Mouse (Mus musculus): Measurements from ENCODE around the gene Krt79. TPM values are rescaled to one million over a fixed set of nuclear protein-coding genes. Genes with fewer than 3 reads are reported as not detected.

The Krt79 gene
- polyA plus RNA-seq, 1 experiment from 2014 or later = 16.5 TPM

GRCm38 (mm10) chr15:101879776-101880175, 60.3 kb downstream of the Krt79 start:
- WGBS = 16% methylated on average over 11 of the region's 11 CpGs

More at GRCm38 (mm10) chr15:101879776-101880175, 60.3 kb downstream of the Krt79 start:
- no peak overlapping the region for H3K9ac ChIP-seq
- no peaks in the 10 kb centered on the region for H3K9me3 ChIP-seq
- H3K36me3 ChIP-seq = no peaks in the 10 kb centered on the region
- peaks cover 8% of the 10 kb centered on the region; the same call in 1 of the 2 replicates for H3K27me3 ChIP-seq
- ATAC-seq (ENCODE audit: insufficient number of reproducible peaks, insufficient read depth, low FRiP score, low TSS enrichment, low read depth) = no peak
- H3K27ac ChIP-seq = no peak overlapping the region
- H3K4me3 ChIP-seq = no peak overlapping the region
- no peak overlapping the region for H3K4me2 ChIP-seq
- H3K4me1 ChIP-seq = no peaks in the 10 kb centered on the region

Small RNAs within 50 kb of the gene (microRNA-seq; reads per million reads assigned to microRNA genes)
- not detected for gene Gm44356

Other genes with a start within 250 kb of the Krt79 start
- gene Krt6a, start 246.0 kb downstream of the Krt79 start, polyA plus RNA-seq (2015; fragmentation: Nextera tagmentation; extraction: Ambion mirVana) = 29.7 and 31.8 TPM in 2 replicates
- gene Krt5, start 227.4 kb downstream of the Krt79 start, polyA plus RNA-seq (2015; fragmentation: Nextera tagmentation; extraction: Ambion mirVana) = 403 and 498 TPM in 2 replicates
- gene Krt71, start 197.2 kb downstream of the Krt79 start, polyA plus RNA-seq (2015; fragmentation: Nextera tagmentation; extraction: Ambion mirVana) = 0.34 TPM in 1 of 2 replicates, not detected in the other
- gene Krt72, start 153.9 kb downstream of the Krt79 start, polyA plus RNA-seq (2015; fragmentation: Nextera tagmentation; extraction: Ambion mirVana) = 0.40 TPM in 1 of 2 replicates, not detected in the other
- gene Krt73, start 138.0 kb downstream of the Krt79 start, polyA plus RNA-seq (2015; fragmentation: Nextera tagmentation; extraction: Ambion mirVana) = 1.2 and 1.4 TPM in 2 replicates
- 0.17 TPM in 1 of 2 replicates, not detected in the other for gene Krt2, start 122.2 kb downstream of the Krt79 start, polyA plus RNA-seq (2015; fragmentation: Nextera tagmentation; extraction: Ambion mirVana)
- gene Krt1, start 89.5 kb downstream of the Krt79 start, polyA plus RNA-seq (2015; fragmentation: Nextera tagmentation; extraction: Ambion mirVana) = 30.3 and 54.6 TPM in 2 replicates
- 0.43 and 0.91 TPM in 2 replicates for gene Krt77, start 70.6 kb downstream of the Krt79 start, polyA plus RNA-seq (2015; fragmentation: Nextera tagmentation; extraction: Ambion mirVana)
- gene Krt76, start 47.4 kb downstream of the Krt79 start, polyA plus RNA-seq (2015; fragmentation: Nextera tagmentation; extraction: Ambion mirVana) = 0.40 and 0.56 TPM in 2 replicates
- 2.2 and 2.4 TPM in 2 replicates for gene Krt4, start 15.6 kb downstream of the Krt79 start, polyA plus RNA-seq (2015; fragmentation: Nextera tagmentation; extraction: Ambion mirVana)
- 0.22 and 0.35 TPM in 2 replicates for gene Krt78, start 14.0 kb upstream of the Krt79 start, polyA plus RNA-seq (2015; fragmentation: Nextera tagmentation; extraction: Ambion mirVana)
- gene Krt8, start 64.2 kb upstream of the Krt79 start, polyA plus RNA-seq (2015; fragmentation: Nextera tagmentation; extraction: Ambion mirVana) = 38.6 and 86.0 TPM in 2 replicates
- 36.0 and 58.9 TPM in 2 replicates for gene Krt18, start 87.9 kb upstream of the Krt79 start, polyA plus RNA-seq (2015; fragmentation: Nextera tagmentation; extraction: Ambion mirVana)
- 120 and 129 TPM in 2 replicates for gene Eif4b, start 133.4 kb upstream of the Krt79 start, polyA plus RNA-seq (2015; fragmentation: Nextera tagmentation; extraction: Ambion mirVana)
- gene Tns2, start 160.1 kb upstream of the Krt79 start, polyA plus RNA-seq (2015; fragmentation: Nextera tagmentation; extraction: Ambion mirVana) = 40.1 and 49.3 TPM in 2 replicates
- 20.4 and 21.6 TPM in 2 replicates for gene Spryd3, start 195.9 kb upstream of the Krt79 start, polyA plus RNA-seq (2015; fragmentation: Nextera tagmentation; extraction: Ambion mirVana)
- gene Igfbp6, start 204.0 kb upstream of the Krt79 start, polyA plus RNA-seq (2015; fragmentation: Nextera tagmentation; extraction: Ambion mirVana) = 1.1 and 1.9 TPM in 2 replicates
- 0.88 TPM in 1 of 2 replicates, not detected in the other for gene Soat2, start 210.2 kb upstream of the Krt79 start, polyA plus RNA-seq (2015; fragmentation: Nextera tagmentation; extraction: Ambion mirVana)